Mouse (Mus musculus) spleen, adult 2 months (tissue): ENCODE data around the gene H1f0. TPM values are rescaled to one million over a fixed set of nuclear protein-coding genes. Genes with fewer than 3 reads are reported as not detected.

Experiments used
- DNase-seq, 2 experiments: peaks; one replicate each; pipeline versions ENCODE4 v3.0.0 to v3.0.0-alpha.2; 2012 to 2021; ENCODE audit warnings: low spot score in 2 of 2, low read depth in 1 of 2
- H3K27ac ChIP-seq: fragments of 200-500 bp; 2 replicates; pipeline ENCODE4 v1.5.1; 2012; ENCODE audit warnings: low read length, inconsistent platforms; ENCODE audit not compliant: insufficient read depth
- H3K27me3 ChIP-seq: fragments of 200-500 bp; 2 replicates; pipeline ENCODE4 v1.6.1; 2012; ENCODE audit warnings: mild to moderate bottlenecking, moderate library complexity, low read length, inconsistent platforms; ENCODE audit not compliant: control insufficient read depth, insufficient read depth
- H3K36me3 ChIP-seq: fragments of 200-500 bp; 2 replicates; pipeline ENCODE4 v1.6.1; 2012; ENCODE audit warnings: mild to moderate bottlenecking, low read length, inconsistent platforms; ENCODE audit not compliant: control insufficient read depth, insufficient read depth
- H3K4me1 ChIP-seq: fragments of 200-500 bp; 2 replicates; pipeline ENCODE4 v1.6.1; 2011; ENCODE audit warnings: inconsistent platforms; ENCODE audit not compliant: control insufficient read depth, insufficient read depth, insufficient read length
- H3K4me3 ChIP-seq: fragments of 200-500 bp; 2 replicates; pipeline ENCODE4 v1.5.1; 2011; ENCODE audit warnings: mild to moderate bottlenecking, inconsistent platforms; ENCODE audit not compliant: insufficient read depth, insufficient read length; ENCODE audit errors: extremely low read depth
- CTCF ChIP-seq: fragments of 200-500 bp; IDR thresholded peaks from 2 replicates; pipeline ENCODE4 v1.5.1; 2011; ENCODE audit warnings: mild to moderate bottlenecking, inconsistent platforms; ENCODE audit not compliant: insufficient read depth, insufficient read length, insufficient replicate concordance; ENCODE audit errors: extremely low read depth
- POLR2A ChIP-seq: fragments of 200-500 bp; IDR thresholded peaks from 2 replicates; pipeline ENCODE4 v1.6.1; 2011; ENCODE audit warnings: low read depth, low read length, inconsistent platforms
- WGBS: fragments of 180-500 bp; shearing (Covaris S2); methylation state at CpG from one replicate; pipeline ENCODE4 v1.1.7; 2018; 5-methylcytosine and 5-hydroxymethylcytosine counted together
- polyA plus RNA-seq: library from polyadenylated mRNA; depleted of rRNA; stranded (reverse); fragments of >200 nt; gene quantifications from 2 replicates; pipeline ENCODE4 v1.2.3, GENCODE M21; 2012

H1f0 gene
- polyA plus RNA-seq, 1 experiment = 14.3 TPM

- no peak for TF ChIP-seq POLR2A
- TF ChIP-seq CTCF = no peak
- Histone ChIP-seq H3K4me1 (no peaks in the 10 kb centered on the region), H3K36me3 (no peaks in the 10 kb centered on the region; the same call in 1 of the 2 replicates), H3K27ac (no peak overlapping the region), H3K4me3 (no peak overlapping the region), H3K27me3 (no peaks in the 10 kb centered on the region)
- 80% methylated on average over 10 of the region's 10 CpGs for WGBS
- DNase-seq = no peak
These were observed 16.7 kb upstream of the H1f0 start for GRCm38 (mm10) chr15:79011550-79011949.

- H3K27me3 ChIP-seq = no peaks in the 10 kb centered on the region
- TF ChIP-seq POLR2A (no peak), CTCF (no peak)
- H3K4me3 ChIP-seq = no peak overlapping the region
- no peaks in the 10 kb centered on the region for H3K36me3 ChIP-seq
- 85% methylated on average over 7 of the region's 7 CpGs for WGBS
- no peak overlapping the region for H3K27ac ChIP-seq
- no peak for DNase-seq
- H3K4me1 ChIP-seq = no peaks in the 10 kb centered on the region
These were observed 14.9 kb upstream of the H1f0 start for GRCm38 (mm10) chr15:79013382-79013781.

GRCm38 (mm10) chr15:79018191-79018590, 10.1 kb upstream of the H1f0 start:
- DNase-seq = no peak
- H3K4me3 ChIP-seq = no peak overlapping the region
- H3K27me3 ChIP-seq = no peaks in the 10 kb centered on the region
- H3K4me1 ChIP-seq = no peaks in the 10 kb centered on the region
- WGBS = 60% methylated on average over 4 of the region's 4 CpGs
- TF ChIP-seq POLR2A = no peak
- TF ChIP-seq CTCF = no peak
- H3K36me3 ChIP-seq = no peaks in the 10 kb centered on the region
- H3K27ac ChIP-seq = no peak overlapping the region

- 91% methylated on average over 3 of the region's 3 CpGs for WGBS
- no peak for TF ChIP-seq POLR2A
- no peak for TF ChIP-seq CTCF
- H3K27me3 ChIP-seq = no peaks in the 10 kb centered on the region
- H3K4me3 ChIP-seq = no peak overlapping the region
- no peak for DNase-seq
- no peaks in the 10 kb centered on the region for H3K36me3 ChIP-seq
- no peak overlapping the region for H3K27ac ChIP-seq
- H3K4me1 ChIP-seq = no peaks in the 10 kb centered on the region
These were observed 9.4 kb upstream of the H1f0 start for GRCm38 (mm10) chr15:79018886-79019285.

DNA sequence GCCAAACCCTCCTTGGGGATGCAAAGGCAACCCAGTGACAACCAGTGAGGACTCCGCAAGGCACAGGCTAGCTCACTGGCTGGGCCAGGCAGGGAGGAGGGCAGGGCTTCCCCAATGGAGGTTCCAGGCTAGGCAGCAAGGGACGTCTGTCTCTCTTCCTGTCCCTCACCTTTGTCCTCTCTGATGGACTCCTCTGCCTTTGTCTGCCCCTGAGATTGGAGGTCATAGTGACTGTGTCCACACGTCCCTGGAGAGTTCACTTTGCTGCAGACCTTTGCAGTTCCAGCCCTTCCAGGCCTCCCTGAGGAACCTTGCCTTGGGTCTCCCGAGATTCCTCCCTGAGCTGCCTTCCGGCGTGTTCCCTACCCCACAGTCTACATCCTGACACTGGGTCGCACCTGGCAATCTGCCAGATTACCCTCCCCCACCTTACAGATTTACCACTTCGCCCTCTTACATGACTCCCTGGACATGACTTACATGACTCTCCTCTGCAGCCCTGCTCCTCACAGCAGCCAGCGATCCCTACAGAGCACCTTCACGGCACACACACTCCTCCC, 5.5 kb upstream of the H1f0 start:
- no peak overlapping the region for H3K4me3 ChIP-seq
- no peak for TF ChIP-seq POLR2A
- TF ChIP-seq CTCF = no peak
- DNase-seq = no peak

GRCm38 (mm10) chr15:79023366-79023765, 4.9 kb upstream of the H1f0 start:
- no peak for TF ChIP-seq CTCF
- TF ChIP-seq POLR2A = no peak
- H3K27ac ChIP-seq = no peak overlapping the region
- no peaks in the 10 kb centered on the region for H3K36me3 ChIP-seq
- H3K27me3 ChIP-seq = peaks cover 10% of the 10 kb centered on the region
- no peak overlapping the region for H3K4me3 ChIP-seq
- H3K4me1 ChIP-seq = no peaks in the 10 kb centered on the region
- DNase-seq = no peak
- 71% methylated on average over 1 of the region's 1 CpGs for WGBS

More for the DNA sequence above, 5.5 kb upstream of the H1f0 start:
- H3K36me3 ChIP-seq = no peaks in the 10 kb centered on the region
- WGBS = 88% methylated on average over 10 of the region's 10 CpGs
- H3K27ac ChIP-seq = no peak overlapping the region
- H3K4me1 ChIP-seq = no peaks in the 10 kb centered on the region
- peaks cover 4% of the 10 kb centered on the region for H3K27me3 ChIP-seq

DNA sequence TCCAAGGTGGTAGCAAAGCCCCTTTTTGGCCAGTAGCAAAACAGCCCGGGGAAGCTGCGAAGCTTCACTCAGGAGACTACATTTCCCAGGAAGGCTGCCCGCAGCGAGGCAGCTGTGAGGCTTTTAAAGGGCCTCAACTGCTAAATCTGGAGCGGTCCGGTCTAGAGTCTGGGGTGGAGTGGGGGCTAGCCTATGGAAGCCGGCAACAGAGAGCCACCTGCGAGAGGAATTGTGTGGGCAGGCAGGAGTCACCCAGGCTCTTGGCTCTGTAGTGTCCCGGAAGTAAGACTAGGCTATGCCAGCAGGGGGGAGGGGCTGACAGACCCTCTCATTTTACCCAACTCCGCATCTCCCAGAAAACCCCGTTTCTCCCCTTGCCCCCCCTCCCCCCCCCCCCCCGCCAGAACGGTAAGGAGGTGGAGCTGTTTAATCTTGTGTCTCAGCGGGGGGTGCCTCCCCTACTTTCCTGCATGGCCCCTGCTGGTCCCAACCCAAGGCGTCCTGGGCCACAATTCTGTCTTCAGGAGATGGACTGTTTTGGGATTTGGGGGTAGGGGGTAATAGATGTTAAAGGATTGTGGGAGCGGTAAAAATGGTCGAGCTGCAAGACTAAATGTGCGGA, 2.5 kb upstream of the H1f0 start:
- DNase-seq = no peak
- Histone ChIP-seq H3K36me3 (no peaks in the 10 kb centered on the region), H3K27me3 (peaks cover 17% of the 10 kb centered on the region), H3K27ac (no peak overlapping the region), H3K4me3 (no peak overlapping the region), H3K4me1 (peaks cover 2% of the 10 kb centered on the region; the same call in 1 of the 2 replicates)
- 46% methylated on average over 18 of the region's 18 CpGs for WGBS
- TF ChIP-seq POLR2A (no peak), CTCF (no peak)
